Mouse (Mus musculus) heart, adult 2 months (tissue): ENCODE measurements around the gene Grik1. TPM values are rescaled to one million over a fixed set of nuclear protein-coding genes. Genes with fewer than 3 reads are reported as not detected.

Source experiments
- DNase-seq, 2 experiments: peaks; one replicate each; pipeline ENCODE4 v3.0.0; 2021
- H3K27ac ChIP-seq: fragments of 200-600 bp; 2 replicates; pipeline ENCODE4 v1.8.1; 2022
- H3K27me3 ChIP-seq: fragments of 200-500 bp; 2 replicates; pipeline ENCODE4 v1.6.1; 2012; ENCODE audit warnings: mild to moderate bottlenecking, low read length, inconsistent platforms, mixed read lengths; ENCODE audit not compliant: control insufficient read depth, insufficient read depth
- H3K36me3 ChIP-seq: fragments of 200-500 bp; 2 replicates; pipeline ENCODE4 v1.6.1; 2012; ENCODE audit warnings: low read length, inconsistent platforms; ENCODE audit not compliant: control insufficient read depth, insufficient read depth
- H3K4me1 ChIP-seq: fragments of 200-500 bp; 2 replicates; pipeline ENCODE4 v1.6.1; 2011; ENCODE audit warnings: low read length; ENCODE audit not compliant: control insufficient read depth, insufficient read depth
- H3K4me3 ChIP-seq: fragments of 200-600 bp; 2 replicates; pipeline ENCODE4 v1.8.1; 2022
- H3K79me2 ChIP-seq: fragments of 200-500 bp; replicated peaks from 2 replicates; pipeline ENCODE4 v1.6.1; 2012; ENCODE audit warnings: mild to moderate bottlenecking, inconsistent platforms, low read length, moderate library complexity, mixed read lengths; ENCODE audit not compliant: control insufficient read depth, insufficient read depth
- H3K9ac ChIP-seq: fragments of 200-500 bp; 2 replicates; pipeline ENCODE4 v1.6.1; 2012; ENCODE audit warnings: low read depth, mild to moderate bottlenecking, control low read depth, inconsistent platforms, low read length, mixed read lengths
- CTCF ChIP-seq: fragments of 200-600 bp; IDR thresholded peaks from 2 replicates; pipeline ENCODE4 v1.8.1; 2022; ENCODE audit warnings: antibody characterized with exemption, mild to moderate bottlenecking, moderate library complexity
- EP300 ChIP-seq: fragments of 200-500 bp; IDR thresholded peaks from 2 replicates; pipeline ENCODE4 v1.6.1; 2011; ENCODE audit warnings: low read depth, low read length, control low read depth; ENCODE audit not compliant: insufficient read depth
- POLR2A ChIP-seq: fragments of 200-500 bp; IDR thresholded peaks from 2 replicates; pipeline ENCODE4 v1.6.1; 2011; ENCODE audit warnings: mild to moderate bottlenecking, low read depth, low read length, control low read depth; ENCODE audit not compliant: insufficient read depth
- WGBS: fragments of 180-500 bp; shearing (Covaris S2); methylation state at CpG from one replicate; pipeline ENCODE4 v1.1.7; 2018; 5-methylcytosine and 5-hydroxymethylcytosine counted together
- intact Hi-C: fragments of 180-260 bp; cut with DNase I; formaldehyde crosslinking; loops from one replicate; pipeline ENCODE4 v1.15.1; 2025
- polyA plus RNA-seq: library from polyadenylated mRNA; depleted of rRNA; stranded (reverse); fragments of >200 nt; gene quantifications from 2 replicates; pipeline ENCODE4 v1.2.3, GENCODE M21; 2012
- total RNA-seq, 2 experiments: library from RNA; stranded (reverse); gene quantifications; 2 replicates each; pipeline ENCODE4 v1.2.3; 2021

Gene Grik1
- total and polyA plus RNA-seq, 3 experiments: not detected

DNA sequence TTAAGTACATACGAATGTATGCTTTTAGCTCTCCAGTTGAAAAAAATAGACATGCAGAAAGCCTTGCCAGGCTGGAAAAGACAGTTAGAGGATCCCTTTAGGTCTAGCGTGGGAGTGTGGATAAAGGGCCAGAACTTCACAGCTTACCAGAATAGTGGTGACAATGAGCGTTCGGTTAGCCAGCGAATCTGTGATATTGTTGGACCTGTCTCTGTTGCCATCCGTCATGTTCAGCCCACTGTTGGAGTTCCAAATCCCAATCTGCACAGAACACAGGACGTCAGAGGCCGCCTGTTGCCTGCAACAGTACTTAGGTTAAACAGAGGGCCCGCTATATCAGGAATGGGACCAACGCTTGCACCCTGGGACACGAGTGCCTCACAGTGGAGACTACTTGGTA, 340.2 kb downstream of the Grik1 start:
- DNase-seq: no peak
- Histone ChIP-seq H3K4me1 (no peaks in the 10 kb centered on the region), H3K27me3 (no peaks in the 10 kb centered on the region), H3K36me3 (no peaks in the 10 kb centered on the region), H3K9ac (no peak overlapping the region), H3K79me2 (no peaks in the 10 kb centered on the region), H3K4me3 (no peak overlapping the region), H3K27ac (no peak overlapping the region)
- intact Hi-C loops: no loop called here
- WGBS: 85% methylated on average over 11 of the region's 11 CpGs
- TF ChIP-seq CTCF (no peak), POLR2A (no peak), EP300 (no peak)

DNA sequence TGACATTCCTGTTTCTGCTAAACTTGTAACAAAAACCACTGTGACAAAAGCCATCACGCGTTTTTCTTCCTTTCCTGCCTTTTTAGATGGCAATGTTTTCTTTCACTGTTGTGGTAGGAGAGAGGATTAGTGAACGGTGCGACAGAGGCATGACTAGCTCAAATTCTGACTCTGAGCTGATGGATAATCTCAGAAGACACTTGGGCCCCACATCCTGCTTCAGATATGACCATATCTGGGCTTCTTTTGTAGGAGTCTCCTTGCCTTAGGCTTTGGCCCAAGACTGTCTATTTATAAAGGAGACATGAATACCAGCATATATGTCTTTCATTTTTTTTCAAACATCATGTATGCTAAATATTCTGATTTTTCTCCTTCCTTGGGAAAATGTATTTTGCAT, 341.9 kb downstream of the Grik1 start:
- no peak overlapping the region for H3K27ac ChIP-seq
- H3K4me3 ChIP-seq: no peak overlapping the region
- no peaks in the 10 kb centered on the region for H3K36me3 ChIP-seq
- 43% methylated on average over 4 of the region's 4 CpGs for WGBS
- H3K27me3 ChIP-seq: no peaks in the 10 kb centered on the region
- H3K4me1 ChIP-seq: no peaks in the 10 kb centered on the region
- H3K79me2 ChIP-seq: no peaks in the 10 kb centered on the region
- no peak for DNase-seq
- TF ChIP-seq CTCF (no peak), POLR2A (no peak), EP300 (no peak)
- intact Hi-C loops: no loop called here
- no peak overlapping the region for H3K9ac ChIP-seq

DNA sequence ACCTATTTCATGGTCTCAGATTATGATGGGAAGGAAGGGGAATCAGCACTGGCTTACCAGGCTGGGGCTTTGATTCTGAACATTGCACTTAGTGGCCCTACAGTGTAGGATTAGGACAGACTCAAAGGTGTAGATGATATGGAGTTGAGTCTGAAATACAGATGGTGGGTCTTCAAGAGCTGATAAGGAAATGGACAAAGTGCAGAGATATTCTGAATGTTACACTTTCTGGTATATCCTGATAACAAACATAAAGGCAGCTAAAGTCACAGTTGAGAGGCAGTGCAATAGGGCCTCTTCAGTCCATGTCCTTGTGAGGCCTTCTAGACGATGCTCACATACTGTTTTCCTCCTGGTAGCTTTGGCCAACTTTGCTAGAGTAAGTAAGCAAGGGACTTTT, 345.7 kb downstream of the Grik1 start:
- intact Hi-C loops: no loop called here
- no peaks in the 10 kb centered on the region for H3K79me2 ChIP-seq
- H3K4me3 ChIP-seq: no peak overlapping the region
- H3K27ac ChIP-seq: no peak overlapping the region
- TF ChIP-seq EP300 (no peak), POLR2A (no peak), CTCF (no peak)
- H3K27me3 ChIP-seq: no peaks in the 10 kb centered on the region
- 51% methylated on average over 1 of the region's 1 CpGs for WGBS
- no peaks in the 10 kb centered on the region for H3K4me1 ChIP-seq
- H3K36me3 ChIP-seq: no peaks in the 10 kb centered on the region
- no peak for DNase-seq
- no peak overlapping the region for H3K9ac ChIP-seq

DNA sequence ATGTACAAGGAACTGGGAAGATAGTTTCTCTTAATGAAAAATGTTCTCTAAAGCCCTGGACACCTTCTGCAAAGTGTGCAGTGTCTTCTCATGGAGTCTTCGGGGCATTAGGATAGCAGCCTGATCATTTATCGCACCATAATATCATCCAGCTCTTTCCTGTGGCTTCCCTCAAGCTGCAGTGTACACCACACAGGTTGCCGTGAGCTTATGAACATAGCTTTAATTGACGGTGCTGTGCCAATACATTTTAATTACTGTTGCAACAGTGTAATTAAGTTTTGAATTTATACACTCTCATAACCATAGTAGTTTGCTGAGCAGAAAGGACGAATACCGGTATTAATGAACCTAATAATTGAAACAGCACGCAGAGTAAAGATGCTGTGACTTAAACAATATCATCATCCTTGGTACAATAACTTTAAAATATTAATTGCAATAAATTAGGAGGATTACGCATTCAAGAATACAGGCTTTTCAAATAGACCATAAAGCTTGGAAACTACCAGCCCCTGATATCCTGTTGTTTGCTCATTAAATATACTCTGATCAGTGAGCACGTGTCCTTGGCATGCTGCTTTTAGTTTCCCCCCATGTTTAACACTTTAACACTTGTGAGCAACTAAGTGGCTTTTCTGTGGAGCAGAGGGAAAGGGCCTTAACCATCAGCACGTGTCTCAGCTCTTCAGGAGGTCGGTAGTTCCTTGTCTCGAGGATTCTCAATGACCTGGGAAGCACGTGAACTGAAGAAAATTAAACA, 347.8 kb downstream of the Grik1 start:
- Histone ChIP-seq H3K4me3 (no peak overlapping the region), H3K36me3 (no peaks in the 10 kb centered on the region), H3K27ac (no peak overlapping the region), H3K4me1 (no peaks in the 10 kb centered on the region), H3K27me3 (no peaks in the 10 kb centered on the region), H3K9ac (no peak overlapping the region), H3K79me2 (no peaks in the 10 kb centered on the region)
- TF ChIP-seq CTCF: no peak
- no peak for TF ChIP-seq POLR2A
- no peak for TF ChIP-seq EP300
- DNase-seq: no peak
- 83% methylated on average over 13 of the region's 13 CpGs for WGBS
- intact Hi-C loops: no loop called here

DNA sequence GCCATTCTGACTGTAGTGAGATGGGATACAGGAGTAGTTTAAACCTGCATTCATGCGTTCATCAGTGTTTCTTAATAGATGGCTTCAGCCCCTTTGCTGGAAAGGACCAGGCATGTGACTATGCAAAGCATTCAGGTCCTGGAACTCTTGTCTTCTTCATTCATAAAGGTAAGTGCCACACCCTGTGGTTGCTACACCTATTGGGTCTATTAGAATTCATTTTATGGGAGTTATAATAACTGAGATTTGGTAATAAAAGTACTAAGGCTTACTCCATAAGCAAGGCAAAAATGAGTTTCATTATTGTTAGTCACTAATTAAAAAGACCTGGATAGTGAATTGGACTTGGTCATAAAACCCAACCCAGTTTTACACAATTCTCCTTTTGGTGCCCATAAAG, 355.4 kb downstream of the Grik1 start:
- no peaks in the 10 kb centered on the region for H3K79me2 ChIP-seq
- no peaks in the 10 kb centered on the region for H3K36me3 ChIP-seq
- no peak overlapping the region for H3K27ac ChIP-seq
- no peak overlapping the region for H3K4me3 ChIP-seq
- H3K27me3 ChIP-seq: no peaks in the 10 kb centered on the region
- 74% methylated on average over 1 of the region's 1 CpGs for WGBS
- DNase-seq: no peak
- no peak overlapping the region for H3K9ac ChIP-seq
- no peaks in the 10 kb centered on the region for H3K4me1 ChIP-seq
- intact Hi-C loops: no loop called here
- TF ChIP-seq POLR2A: no peak

DNA sequence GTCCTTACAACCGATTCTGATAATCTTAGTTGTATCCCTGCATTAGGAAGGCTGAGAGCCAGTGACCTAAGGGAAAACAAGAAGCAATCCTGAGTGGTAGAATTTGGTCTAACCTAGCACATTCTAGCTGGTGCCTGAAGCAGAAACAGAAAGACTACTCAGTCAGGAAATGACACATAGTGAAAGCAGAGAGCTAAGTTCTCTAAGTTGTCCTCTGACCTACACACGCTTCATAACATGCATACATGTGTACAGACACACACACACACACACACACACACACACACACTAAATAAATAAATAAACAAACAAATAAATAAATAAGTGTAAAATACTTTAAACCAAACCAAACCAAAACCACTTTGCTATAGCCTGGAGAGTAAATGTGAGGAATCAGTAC, 358.7 kb downstream of the Grik1 start:
- DNase-seq: no peak
- Histone ChIP-seq H3K27me3 (no peaks in the 10 kb centered on the region), H3K4me3 (no peak overlapping the region), H3K79me2 (no peaks in the 10 kb centered on the region), H3K27ac (no peak overlapping the region), H3K36me3 (no peaks in the 10 kb centered on the region), H3K4me1 (no peaks in the 10 kb centered on the region), H3K9ac (no peak overlapping the region)
- TF ChIP-seq POLR2A (no peak), CTCF (no peak), EP300 (no peak)
- intact Hi-C loops: no loop called here
- 82% methylated on average over 2 of the region's 2 CpGs for WGBS

DNA sequence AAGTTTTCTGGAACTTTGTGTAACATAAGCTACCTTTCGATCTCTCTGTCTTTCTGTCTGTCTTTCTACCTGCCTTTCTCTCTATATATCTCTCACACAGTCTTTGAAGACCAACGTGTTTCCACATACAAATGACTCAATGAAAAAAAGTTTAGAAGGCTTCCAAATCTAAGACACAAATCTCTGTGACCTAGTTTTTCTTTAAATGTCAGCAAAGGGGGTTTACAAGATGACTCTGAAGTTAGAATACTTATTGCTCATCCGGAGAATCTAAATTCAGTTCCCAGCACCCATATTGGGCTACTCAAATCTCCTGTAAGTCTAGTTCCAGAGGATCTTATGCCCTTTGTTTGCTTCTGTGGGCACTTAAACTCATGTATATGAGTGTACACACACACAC, 359.5 kb downstream of the Grik1 start:
- no peaks in the 10 kb centered on the region for H3K27me3 ChIP-seq
- H3K27ac ChIP-seq: no peak overlapping the region
- no peaks in the 10 kb centered on the region for H3K4me1 ChIP-seq
- H3K79me2 ChIP-seq: no peaks in the 10 kb centered on the region
- WGBS: 84% methylated on average over 3 of the region's 3 CpGs
- intact Hi-C loops: no loop called here
- H3K9ac ChIP-seq: no peak overlapping the region
- TF ChIP-seq POLR2A (no peak), EP300 (no peak), CTCF (no peak)
- H3K4me3 ChIP-seq: no peak overlapping the region
- no peak for DNase-seq
- no peaks in the 10 kb centered on the region for H3K36me3 ChIP-seq
